Mouse (Mus musculus) embryonic fibroblast, embryonic 13.5 days (primary cell): ENCODE measurements around the gene Mamld1.

Experiments
- CTCF ChIP-seq: IDR thresholded peaks from 2 replicates; pipeline ENCODE4 v1.5.1; 2011; ENCODE audit warnings: mild to moderate bottlenecking, control low read depth, low read length, moderate library complexity, borderline replicate concordance; ENCODE audit not compliant: insufficient read depth
- POLR2A ChIP-seq: IDR thresholded peaks from 2 replicates; pipeline ENCODE4 v1.6.1; 2011; ENCODE audit warnings: low read depth, mild to moderate bottlenecking, control low read depth, low read length, moderate library complexity

DNA sequence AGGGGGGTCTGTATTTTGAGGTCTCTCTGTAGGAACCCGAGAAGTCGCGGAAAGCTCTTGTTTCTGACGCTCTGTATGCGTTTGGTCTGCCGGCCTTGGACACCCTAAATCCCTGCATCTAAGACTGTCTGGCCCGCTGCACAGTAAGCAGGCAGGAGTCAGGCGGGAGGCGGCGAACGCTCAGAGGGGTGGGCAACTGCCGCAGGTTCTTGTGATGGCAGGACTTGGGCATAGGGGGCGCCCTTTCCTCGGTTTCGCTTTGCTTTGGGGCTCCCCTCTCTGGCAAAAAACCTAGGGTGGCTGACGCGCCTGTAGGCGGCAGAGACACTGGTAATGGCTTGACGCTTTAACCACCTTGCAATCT, 2.0 kb downstream of the Mamld1 start:
- 0 out of 2 replicates have a peak, but pooled peaks have one; percentile 23 for TF ChIP-seq CTCF
- no peak for TF ChIP-seq POLR2A
